Mouse (Mus musculus) small intestine, adult 2 months (tissue): ENCODE measurements around the gene Uqcr11.

Experiments
- CTCF ChIP-seq: fragments of 200-500 bp; IDR thresholded peaks from 2 replicates; pipeline ENCODE4 v1.5.1; 2012; ENCODE audit warnings: low read depth, mild to moderate bottlenecking, control low read depth, inconsistent platforms, low read length, moderate library complexity, mixed read lengths; ENCODE audit not compliant: insufficient replicate concordance, insufficient read length; ENCODE audit errors: extremely low read depth
- POLR2A ChIP-seq: fragments of 200-500 bp; IDR thresholded peaks from 2 replicates; pipeline ENCODE4 v1.6.1; 2012; ENCODE audit warnings: low read depth, mild to moderate bottlenecking, control low read depth, inconsistent platforms, low read length, moderate library complexity

- no peak for TF ChIP-seq CTCF
- TF ChIP-seq POLR2A: no peak; the same call in 1 of the 2 replicates
Measured at GRCm38 (mm10) chr10:80421651-80422472, 15.2 kb upstream of the Uqcr11 start.
